Mouse (Mus musculus): Measurements from ENCODE around the gene Arhgap4.

Gene Arhgap4

DNA sequence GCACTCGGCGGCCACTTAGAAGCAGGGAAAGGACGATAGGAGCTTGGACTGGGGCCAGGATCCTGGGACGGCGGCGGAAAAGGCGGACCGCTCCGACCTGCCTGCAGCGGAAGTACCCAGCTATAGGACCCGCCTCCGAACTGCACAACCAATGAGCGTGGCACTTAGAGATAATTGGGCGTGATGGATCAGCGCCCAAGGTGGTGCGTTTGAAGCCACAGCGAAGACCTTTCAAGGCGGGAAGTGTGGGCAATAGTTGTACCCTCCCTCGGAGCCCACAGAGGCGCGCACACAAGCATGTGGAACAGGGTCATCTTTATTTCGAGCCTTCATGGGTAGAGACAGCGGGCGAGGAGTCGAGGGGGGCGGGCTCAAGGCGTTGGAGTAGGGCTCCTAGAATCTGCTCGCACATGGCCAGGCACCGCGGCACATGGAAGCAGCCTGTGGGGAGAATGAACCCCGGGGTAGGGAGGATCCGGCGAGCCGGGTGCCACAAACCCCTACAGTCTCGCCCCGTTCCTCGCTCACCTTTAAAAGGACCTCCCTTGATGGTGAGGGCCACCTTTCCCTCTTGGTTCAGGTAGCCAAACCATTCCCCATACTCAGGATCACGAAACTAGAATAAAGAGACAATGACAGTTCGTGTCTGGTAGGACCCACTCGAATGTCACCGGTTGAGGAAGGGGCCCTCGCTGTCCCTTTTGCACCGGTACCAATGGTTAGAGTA, at the start of gene Arhgap4, which contains the start of gene Naa10:
TSS of gene Arhgap4 (minus strand) at position 48 of the 727 bp plus-strand sequence.
TSS of gene Naa10 (minus strand) at position 122 of the 727 bp plus-strand sequence.
- peak; percentile 93 for DNase-seq

DNA sequence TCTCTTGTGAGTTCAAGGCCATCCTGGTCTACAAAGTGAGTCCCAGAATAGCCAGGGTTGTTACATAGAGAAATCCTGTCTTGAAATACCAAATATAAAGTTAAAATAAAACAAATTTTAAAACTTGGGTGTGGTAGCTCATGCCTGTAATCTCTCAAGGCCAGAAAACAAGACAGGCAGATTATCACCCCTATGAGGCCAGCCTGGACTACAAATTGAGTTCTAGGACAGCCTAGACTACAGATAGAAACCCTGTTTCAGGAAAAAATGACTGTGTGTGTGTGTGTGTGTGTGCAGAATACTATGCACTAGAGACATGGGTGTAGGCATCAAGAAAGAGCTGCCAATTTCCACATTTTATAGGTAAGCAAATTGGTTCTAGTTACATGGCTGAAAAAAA, 49.1 kb upstream of the Arhgap4 start:
- DNase-seq, result no peak

DNA sequence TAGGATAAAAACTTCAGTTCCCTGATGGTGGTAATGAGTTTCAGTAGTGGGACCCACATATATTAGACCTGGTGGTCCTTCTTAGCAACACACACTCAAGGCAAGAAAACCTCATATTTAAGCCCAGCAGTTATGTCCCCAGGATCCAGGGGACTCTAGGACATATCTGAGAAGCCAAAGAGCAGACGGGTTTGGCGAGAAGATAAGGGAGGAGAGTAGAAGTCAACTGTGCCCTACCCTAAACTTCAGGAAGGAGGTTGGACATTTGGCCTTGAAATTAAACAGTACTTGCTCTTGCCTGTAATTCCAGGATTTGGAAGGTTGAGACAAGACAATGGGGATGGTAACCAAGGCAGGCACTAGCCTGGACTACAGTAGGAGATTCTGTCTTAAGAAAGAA, 48.1 kb upstream of the Arhgap4 start:
- DNase-seq, result no peak

DNA sequence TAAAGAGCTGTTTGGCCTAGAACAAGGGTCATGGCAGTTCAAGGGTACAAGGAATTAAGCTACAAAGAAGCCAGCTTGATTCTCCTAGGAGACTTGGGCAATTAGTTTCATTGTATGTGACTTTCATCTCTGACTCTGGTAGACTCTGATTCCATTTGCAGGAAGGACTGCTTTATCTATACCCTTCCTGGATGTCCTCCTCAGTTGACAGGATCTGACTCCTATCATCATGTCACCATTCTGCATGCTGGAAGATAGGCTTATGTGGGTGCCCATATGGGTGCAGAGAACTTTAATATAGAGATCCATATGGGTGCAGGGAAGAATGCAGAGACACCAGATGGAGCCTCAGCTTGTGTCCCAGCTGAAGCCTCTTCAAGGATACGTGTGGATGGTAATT, 47.5 kb upstream of the Arhgap4 start:
- DNase-seq, result no peak

DNA sequence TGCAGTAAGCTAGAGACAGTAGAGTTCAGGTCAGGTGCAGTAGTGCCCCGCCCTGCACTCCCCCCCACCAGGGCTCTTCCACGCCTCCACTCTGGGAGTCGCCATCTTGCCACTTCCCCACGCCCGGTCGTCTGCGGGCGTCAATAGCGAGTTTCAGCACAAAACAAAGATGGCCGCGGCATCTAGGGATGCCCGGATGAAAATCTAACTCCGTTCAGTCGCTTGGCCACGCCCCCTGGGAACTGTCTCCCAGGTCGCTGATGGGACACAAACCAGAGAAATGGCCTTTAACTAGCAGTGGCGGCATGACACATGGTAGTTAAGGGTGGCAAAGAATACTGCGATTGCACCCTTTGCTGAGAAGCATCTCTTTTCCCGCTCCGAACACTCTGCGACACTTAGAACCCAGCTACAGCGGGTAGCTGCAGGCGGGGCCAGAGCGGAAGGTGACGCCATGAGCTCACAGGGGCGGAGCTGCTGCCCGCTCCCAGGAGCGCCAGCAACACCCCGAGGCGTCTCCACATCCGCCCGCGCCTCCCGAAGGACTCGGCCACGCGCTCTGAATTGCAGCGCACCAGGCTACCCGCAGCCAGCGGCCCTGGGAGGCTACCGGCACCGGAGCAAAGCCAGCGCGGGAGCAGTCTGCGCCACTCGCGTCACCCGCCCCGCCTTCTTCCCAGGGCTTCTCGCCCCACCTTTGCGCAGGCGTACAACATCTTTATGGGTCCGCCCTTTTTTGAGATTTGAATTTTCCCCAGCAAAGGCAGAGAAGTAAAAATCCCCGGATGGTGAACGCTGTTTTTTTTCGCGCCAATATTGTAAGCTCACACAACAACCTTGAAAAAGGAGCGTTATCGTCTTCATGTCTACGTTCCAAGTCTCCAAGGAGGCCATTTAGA, 45.8 kb upstream of the Arhgap4 start:
- peak; percentile 93 for DNase-seq

DNA sequence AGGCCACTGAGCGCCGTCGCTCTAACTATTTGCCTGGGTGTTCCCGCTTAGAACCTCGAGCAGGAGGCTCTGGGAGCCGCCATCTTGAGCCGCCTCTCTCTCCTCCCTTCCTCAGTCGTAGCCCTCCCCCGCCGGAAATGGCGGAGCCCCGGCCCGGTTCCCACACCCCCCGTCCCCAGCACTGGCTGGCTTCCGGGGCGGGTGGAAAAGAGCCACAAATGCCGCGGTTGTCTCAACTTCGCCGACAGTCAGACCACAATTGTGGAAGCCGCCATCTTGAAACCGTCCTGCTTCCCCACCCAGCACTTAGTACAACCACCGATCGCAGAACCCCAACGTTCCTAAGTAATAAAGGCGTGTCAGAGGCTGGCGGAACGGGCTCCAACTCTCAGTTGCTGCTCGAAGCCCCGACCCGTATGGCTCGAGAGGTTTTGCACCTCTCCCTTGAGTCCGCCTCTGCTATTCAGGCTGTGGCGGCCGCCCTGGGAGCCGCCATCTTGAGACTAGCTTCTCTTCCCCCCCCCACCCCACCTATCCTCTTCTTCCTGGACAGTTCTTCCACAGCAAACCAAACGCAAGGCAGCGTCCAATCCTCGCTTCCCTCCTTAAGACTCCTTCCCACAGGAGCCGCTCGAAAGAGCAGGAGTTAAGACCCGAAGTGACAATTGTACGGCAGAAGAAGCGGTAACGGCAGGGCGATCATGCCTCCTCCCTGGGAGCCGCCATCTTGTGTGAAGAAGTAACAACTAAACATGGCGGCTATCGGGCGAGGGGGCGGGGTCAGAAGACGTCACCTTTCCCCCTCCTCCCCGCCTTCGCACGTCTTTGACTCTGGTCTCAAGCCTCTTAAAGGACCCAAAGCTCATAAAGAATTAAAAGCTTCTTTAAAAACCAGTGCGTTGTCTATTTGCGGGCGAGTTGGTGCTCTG, 44.8 kb upstream of the Arhgap4 start, which contains the start of gene Hcfc1:
TSS of gene Hcfc1 (minus strand) at position 110 of the 929 bp plus-strand sequence.
- peak; percentile 93 for DNase-seq

DNA sequence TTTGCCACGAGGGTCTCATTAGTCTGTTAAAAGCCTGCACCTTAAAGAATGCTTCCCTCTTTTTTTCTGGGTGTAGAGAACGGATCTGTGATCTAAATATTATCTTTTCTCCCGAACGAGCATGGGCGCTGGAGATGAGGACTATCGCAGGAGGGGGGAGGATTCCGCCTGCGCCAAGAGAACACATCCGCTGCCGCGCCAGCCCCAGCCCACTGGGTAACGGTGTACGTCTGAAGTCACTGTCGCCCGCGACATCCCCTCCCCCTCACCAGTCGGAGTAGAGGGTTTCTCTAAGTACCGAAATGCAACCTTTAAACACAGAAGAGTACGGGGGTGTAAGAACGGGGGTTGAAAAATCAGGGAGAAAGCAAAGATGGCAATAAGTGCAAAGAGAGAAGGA, 43.6 kb upstream of the Arhgap4 start:
- peak; percentile 58 for DNase-seq

DNA sequence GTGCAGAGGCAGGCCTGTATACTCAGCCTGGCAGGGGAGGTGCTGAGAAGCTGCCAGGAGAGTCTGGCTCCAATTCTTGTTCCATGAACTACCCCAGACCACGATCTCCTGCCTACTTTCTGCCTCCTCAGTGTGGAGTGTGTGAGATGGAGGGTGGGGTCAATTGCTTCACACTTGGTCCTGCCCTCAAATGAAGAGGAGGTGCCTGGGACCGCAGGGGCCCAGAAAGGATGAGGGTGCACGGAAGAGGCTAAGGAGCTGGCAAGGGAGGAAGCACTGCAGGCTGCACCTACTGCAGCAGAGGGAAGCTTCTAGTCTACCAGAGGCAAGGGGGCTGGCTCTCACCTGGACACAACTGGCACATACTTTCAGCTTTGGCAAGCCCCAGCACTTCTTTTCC, 42.7 kb upstream of the Arhgap4 start:
- DNase-seq, result peak; percentile 41

DNA sequence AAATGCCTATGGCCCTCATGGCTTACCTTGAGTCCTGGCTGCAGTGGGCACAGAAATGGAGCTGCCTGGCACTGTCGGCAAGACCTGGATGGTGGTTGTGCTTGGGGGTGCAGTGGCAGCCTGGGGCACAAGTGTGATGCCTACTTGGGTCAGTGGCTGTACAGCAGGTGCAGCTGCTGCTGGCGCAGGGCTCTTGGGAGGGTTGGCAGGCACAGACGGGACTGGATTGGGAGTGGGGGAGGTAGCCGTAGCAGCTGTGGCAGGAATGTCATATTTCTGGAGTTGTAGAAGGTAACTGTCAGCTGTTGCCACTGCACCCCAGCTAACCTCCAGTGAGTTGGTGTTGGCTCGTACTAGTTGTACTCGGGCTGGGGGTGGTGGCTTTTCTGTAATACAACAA, 33.3 kb upstream of the Arhgap4 start:
- no peak for DNase-seq

DNA sequence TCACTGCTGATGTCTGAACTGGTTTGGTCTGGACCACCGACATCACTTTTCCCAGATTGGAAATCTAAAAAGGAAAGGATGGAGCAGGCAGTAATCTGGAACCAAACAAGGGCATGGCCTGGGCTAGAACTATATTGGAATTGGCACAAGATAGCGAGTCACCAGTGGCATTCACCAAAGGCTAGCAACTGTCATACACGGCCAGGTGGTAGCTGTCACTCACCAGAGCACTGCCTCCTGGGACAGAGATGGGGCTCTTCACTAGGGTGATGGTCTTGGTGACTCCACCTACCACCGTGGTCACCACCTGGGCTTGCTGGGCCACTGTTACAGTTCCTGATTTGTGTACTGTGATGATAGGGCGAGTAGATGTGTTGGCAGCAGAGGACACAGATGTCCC, 30.9 kb upstream of the Arhgap4 start:
- DNase-seq, result no peak

DNA sequence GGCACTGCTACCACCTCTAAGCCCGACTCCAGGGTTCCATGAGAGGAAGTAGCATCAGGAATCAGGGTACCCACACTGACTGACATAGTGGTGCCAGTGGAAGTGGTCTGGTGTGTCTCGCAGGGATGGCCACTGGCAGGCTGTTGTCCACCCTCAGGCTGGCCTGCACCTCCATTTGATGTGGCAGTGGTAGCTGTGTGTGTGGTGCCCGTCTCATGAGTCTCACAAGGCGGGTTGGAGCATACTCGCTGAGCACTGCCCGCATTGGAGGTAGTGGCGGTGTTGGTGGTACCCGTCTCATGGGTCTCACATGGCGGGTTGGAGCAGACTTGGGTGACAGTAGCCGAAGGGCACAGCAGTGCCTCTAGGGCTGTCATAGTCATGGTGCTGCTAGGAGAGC, 27.7 kb upstream of the Arhgap4 start:
- DNase-seq, result no peak

DNA sequence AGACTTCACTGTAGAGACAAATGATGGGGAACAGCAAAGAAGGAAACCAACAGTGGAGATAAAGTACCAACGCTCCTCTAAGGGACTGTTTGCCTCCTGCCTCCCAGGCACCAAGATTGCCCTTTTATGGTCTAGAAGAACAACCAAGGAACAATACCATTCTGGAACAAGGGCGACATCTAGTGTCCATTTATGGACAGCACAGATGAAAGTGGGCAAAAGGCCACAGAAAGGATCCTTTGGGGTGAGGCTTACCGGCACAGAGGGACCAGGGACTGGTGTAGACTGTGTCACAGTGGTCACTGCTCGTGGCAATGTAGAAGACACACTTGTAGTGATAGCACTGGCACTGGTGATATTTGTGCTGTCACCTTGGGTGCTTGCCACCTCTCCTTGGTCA, 27.0 kb upstream of the Arhgap4 start:
- DNase-seq, result peak; percentile 75

DNA sequence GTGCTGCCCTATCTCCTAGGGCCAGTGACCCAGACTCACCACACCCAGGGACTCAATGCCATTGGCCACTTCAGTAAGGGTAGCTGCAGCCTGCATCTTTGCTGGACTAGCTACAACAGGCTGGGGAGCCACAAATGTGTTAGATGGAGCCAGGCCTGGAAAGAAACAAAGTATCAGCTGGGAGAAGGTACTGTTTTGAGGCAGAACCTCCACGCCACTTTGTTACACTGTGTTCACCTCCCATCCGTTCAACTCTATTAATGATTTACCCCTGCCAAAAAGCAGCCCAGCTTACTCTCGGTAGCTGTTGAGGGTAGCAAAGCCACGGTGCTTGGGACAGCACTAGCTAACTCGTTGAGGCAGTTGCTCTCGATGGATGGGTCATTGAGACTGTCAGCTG, 25.2 kb upstream of the Arhgap4 start:
- no peak for DNase-seq

DNA sequence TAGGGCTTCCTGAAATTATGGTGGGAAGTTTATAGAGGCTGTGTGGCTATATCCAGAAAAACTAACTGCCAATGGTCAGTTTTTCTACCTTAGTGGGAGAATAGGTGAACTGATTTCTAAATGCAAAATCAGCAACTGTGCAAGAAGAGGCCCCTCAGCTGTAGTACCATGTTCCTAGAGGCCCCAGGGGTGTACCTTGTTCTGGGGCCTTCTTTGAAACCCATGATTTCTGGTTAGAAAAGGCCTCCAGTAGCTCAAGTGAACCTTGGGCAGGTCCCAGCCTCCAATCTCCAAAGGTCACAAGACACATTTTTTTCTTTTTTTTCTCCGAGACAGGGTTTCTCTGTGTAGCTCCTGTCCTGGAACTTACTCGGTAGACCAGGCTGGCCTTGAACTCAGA, 20.6 kb upstream of the Arhgap4 start:
- DNase-seq, result no peak

DNA sequence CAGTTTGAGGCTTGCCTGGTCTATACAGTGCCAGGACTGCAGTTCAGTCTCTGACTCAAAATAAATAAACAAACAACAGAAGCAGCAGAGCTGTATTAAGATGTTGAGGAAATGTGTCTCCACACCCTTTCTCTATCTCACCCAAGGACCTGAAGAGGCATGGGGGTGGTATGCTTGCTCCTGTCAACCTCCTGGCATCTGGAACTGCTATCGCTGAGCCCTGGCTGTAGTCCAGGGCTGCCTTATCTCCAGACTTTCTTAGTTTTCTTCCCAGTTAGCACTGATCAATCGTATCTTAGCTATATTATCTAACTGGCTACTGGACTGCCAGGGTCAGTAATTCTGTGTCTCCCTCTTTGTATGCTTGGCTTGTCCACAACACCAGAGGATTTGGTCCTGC, 20.2 kb upstream of the Arhgap4 start:
- DNase-seq, result no peak

DNA sequence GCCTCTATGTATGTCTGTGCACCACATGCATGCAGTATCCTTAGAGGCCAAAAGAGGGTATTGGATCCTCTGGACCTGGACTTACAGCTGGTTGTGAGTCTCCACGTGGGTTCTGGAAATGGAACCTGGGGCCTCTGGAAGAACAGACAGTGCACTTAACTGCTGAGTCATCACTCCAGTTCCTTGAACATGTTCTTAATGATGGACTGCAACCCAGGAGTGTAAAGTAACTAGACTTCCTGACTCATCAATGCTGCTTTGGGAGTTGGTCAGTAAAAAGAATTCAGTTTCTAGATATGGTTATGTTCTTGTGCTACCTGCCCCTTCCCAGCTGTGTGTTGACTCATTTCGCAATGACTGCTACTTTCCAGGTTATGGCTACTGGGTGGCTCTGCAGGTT, 10.2 kb upstream of the Arhgap4 start:
- no peak for DNase-seq

DNA sequence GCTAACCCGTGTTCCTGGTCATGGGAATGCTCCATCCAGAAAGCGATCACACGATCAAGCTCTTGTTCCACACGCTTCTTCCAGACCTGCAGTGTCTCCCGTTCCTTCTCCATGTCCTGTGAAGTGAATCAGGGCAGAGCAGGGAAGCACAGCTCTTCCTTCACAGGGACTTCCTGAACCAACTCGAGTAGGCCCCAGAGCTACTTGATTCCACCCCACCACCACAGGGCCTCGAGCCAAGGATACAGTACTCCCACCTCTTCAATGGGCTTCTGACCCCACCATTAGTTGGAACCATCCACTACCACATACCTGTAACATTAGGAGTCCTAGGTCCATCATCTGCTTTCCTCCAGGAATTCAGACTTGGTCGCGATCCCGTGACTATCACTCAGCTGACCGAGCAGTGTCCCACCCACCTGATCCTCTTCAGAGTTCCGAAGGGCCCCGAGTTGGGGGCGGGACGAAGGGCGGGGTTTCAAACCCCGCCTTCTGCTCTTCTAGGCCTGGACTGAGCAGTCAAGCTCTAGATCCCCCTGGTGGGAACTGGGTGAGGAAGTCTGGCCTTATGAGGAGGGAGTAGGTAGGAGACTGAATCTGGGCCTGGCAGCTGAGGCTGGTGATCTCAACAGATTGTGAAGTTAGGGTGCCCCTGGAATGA, 8.9 kb upstream of the Arhgap4 start, which contains the start of gene Renbp:
TSS of gene Renbp (minus strand) at position 449 of the 661 bp plus-strand sequence.
- peak; percentile 89 for DNase-seq

DNA sequence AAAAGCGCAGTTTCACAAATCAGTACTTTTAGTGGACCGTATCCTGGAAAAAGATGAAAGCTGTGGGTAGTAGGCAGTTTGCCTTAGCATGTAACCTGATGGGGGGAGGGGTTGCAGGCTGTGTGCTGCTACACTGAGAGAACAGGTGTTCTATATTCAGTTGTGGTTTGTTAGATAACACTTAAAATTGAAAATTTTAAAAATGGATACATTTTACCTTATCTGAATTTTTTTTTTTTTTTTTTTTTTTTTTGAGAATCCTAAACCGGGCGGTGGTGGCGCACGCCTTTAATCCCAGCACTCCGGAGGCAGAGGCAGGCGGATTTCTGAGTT, 846 bp upstream of the Arhgap4 start:
- DNase-seq, result no peak

DNA sequence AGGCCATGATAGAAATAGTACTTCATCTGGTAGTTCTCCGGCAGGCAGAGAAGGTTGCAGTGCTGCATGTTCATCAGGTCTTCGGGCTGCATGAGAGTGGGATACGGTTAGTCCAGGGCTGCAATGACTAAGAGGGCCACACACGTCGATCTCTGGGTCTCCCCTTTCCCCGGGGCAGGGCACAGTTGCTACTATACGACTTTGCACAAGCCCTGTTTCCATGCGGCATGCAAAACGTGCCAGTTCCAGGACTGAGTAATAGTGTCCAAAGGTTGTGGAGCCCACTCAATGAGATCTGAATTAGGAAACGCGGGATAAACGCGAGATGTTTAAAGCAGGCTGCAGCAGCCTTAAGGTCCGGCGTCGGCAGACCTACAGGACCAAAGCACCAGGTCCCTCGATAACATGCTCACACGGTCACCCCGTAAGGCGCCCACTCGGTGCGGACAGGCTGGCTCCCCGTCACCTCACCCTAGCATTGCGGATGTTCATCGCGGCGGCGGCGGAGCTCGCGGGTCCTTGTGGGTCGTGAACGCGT, 316 bp downstream of the Arhgap4 start:
- no peak for DNase-seq

DNA sequence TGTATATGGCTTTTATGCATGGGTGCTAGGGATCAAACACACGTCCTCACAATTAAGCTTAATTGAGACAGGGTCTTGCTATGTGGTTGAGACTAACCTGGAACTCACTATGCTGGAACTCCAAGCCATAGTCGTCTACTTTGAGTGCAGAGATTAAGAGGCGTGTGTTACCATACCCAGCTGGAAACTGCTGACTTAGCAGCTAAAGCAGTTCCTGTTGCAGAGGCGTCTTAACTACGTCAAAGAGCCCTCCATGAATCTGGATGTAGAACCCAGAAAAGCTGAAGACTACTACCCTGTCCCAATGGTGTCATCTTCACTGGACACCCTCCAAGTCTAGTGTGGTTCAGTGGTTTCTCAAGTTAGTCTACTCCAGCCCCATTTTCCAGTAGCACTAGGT, 3.0 kb downstream of the Arhgap4 start:
- no peak for DNase-seq

DNA sequence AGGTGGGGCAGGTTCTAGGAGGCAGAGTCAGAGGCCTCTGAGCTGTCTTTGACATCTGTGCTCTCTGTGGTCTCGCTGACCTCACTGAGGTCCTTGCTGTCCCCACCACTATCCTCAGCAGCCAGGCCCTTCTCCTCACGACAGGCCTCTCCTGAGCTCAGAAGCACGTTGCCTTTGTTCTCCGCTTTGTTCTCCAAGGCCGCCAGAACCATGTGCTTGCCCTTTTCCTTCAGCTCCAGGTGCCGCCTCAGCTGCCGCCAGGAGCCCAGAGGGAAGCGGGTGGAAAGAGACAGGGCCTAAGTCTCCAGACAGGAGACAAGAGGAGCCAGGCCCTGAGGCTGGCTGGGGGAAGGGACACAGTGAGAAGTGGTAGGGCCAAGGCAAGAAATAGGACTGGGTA, 4.7 kb downstream of the Arhgap4 start:
- DNase-seq, result no peak
